Mouse (Mus musculus) E14TG2a.4 (cell line): ENCODE measurements around the gene Gpx6.

Source experiments
- H3K27me3 ChIP-seq: 2 replicates; pipeline ENCODE4 v1.6.1; 2014; ENCODE audit warnings: low read length, control low read depth; ENCODE audit not compliant: insufficient read depth
- H3K36me3 ChIP-seq: 2 replicates; pipeline ENCODE4 v1.6.1; 2014; ENCODE audit warnings: low read length, control low read depth; ENCODE audit not compliant: insufficient read depth
- H3K4me1 ChIP-seq: replicated peaks from 2 replicates; pipeline ENCODE4 v1.6.1; 2014; ENCODE audit warnings: low read depth, low read length, control low read depth
- H3K4me3 ChIP-seq: replicated peaks from 2 replicates; pipeline ENCODE4 v1.5.1; 2014; ENCODE audit warnings: mild to moderate bottlenecking, low read length
- H3K9me3 ChIP-seq: 2 replicates; pipeline ENCODE4 v1.6.1; 2014; ENCODE audit warnings: low read length, control low read depth
- CTCF ChIP-seq: conservative IDR thresholded peaks from 2 replicates; pipeline ENCODE4 v1.5.1; 2014; ENCODE audit warnings: low read length
- NANOG ChIP-seq: IDR thresholded peaks from 2 replicates; pipeline ENCODE4 v1.6.1; 2014; ENCODE audit warnings: borderline replicate concordance, low read length, mixed read lengths
- POU5F1 ChIP-seq: IDR thresholded peaks from 2 replicates; pipeline ENCODE4 v1.6.1; 2014; ENCODE audit warnings: low read length, borderline replicate concordance

Gene Gpx6

GRCm38 (mm10) chr13:21275815-21276550 lies 35.9 kb upstream of the Gpx6 start:
- Histone ChIP-seq H3K4me3 (peak overlapping the region; percentile 86), H3K4me1 (peaks cover 25% of the 10 kb centered on the region), H3K9me3 (no peaks in the 10 kb centered on the region), H3K36me3 (no peaks in the 10 kb centered on the region), H3K27me3 (peaks cover 23% of the 10 kb centered on the region)
- TF ChIP-seq NANOG (no peak), POU5F1 (no peak), CTCF (no peak)

GRCm38 (mm10) chr13:21276551-21276950 lies 35.4 kb upstream of the Gpx6 start:
- TF ChIP-seq CTCF, result no peak
- no peak for TF ChIP-seq NANOG
- no peak for TF ChIP-seq POU5F1
- H3K27me3 ChIP-seq, result peaks cover 20% of the 10 kb centered on the region
- H3K9me3 ChIP-seq, result no peaks in the 10 kb centered on the region
- H3K36me3 ChIP-seq, result no peaks in the 10 kb centered on the region
- H3K4me1 ChIP-seq, result peaks cover 25% of the 10 kb centered on the region
- peak overlapping the region; percentile 86 for H3K4me3 ChIP-seq

GRCm38 (mm10) chr13:21279076-21279475 lies 32.8 kb upstream of the Gpx6 start:
- H3K36me3 ChIP-seq, result no peaks in the 10 kb centered on the region
- peaks cover 25% of the 10 kb centered on the region for H3K4me1 ChIP-seq
- no peaks in the 10 kb centered on the region for H3K9me3 ChIP-seq
- peaks cover 12% of the 10 kb centered on the region for H3K27me3 ChIP-seq
- peak overlapping the region; percentile 80 for H3K4me3 ChIP-seq
- TF ChIP-seq POU5F1 (no peak), CTCF (no peak), NANOG (no peak)

- Histone ChIP-seq H3K36me3 (no peaks in the 10 kb centered on the region), H3K4me3 (peak overlapping the region; percentile 80), H3K4me1 (peaks cover 25% of the 10 kb centered on the region), H3K9me3 (no peaks in the 10 kb centered on the region), H3K27me3 (peaks cover 12% of the 10 kb centered on the region)
- TF ChIP-seq CTCF (no peak), POU5F1 (no peak), NANOG (no peak)
Measured at GRCm38 (mm10) chr13:21279559-21279958, 32.4 kb upstream of the Gpx6 start.

- Histone ChIP-seq H3K27me3 (peaks cover 5% of the 10 kb centered on the region; the same call in 1 of the 2 replicates), H3K9me3 (peaks cover under 1% of the 10 kb centered on the region; the same call in 1 of the 2 replicates), H3K4me3 (no peak within 1 kb of the TSS), H3K36me3 (no peaks in the 10 kb centered on the region), H3K4me1 (no peaks in the 10 kb centered on the region)
- TF ChIP-seq CTCF, result no peak
- TF ChIP-seq POU5F1, result no peak
- TF ChIP-seq NANOG, result no peak
Measured at GRCm38 (mm10) chr13:21292631-21293030, 19.3 kb upstream of the Gpx6 start, which contains the start of gene Gpx5. TSS of gene Gpx5 (minus strand) at chr13:21292731.

- Histone ChIP-seq H3K4me3 (no peak overlapping the region), H3K9me3 (peaks cover 6% of the 10 kb centered on the region; the same call in 1 of the 2 replicates), H3K36me3 (no peaks in the 10 kb centered on the region), H3K27me3 (no peaks in the 10 kb centered on the region), H3K4me1 (no peaks in the 10 kb centered on the region)
- TF ChIP-seq CTCF, result no peak
- no peak for TF ChIP-seq NANOG
- TF ChIP-seq POU5F1, result no peak
Measured at GRCm38 (mm10) chr13:21298557-21298956, 13.4 kb upstream of the Gpx6 start.

GRCm38 (mm10) chr13:21304483-21305066 lies 7.3 kb upstream of the Gpx6 start:
- TF ChIP-seq CTCF, result no peak
- no peak for TF ChIP-seq NANOG
- no peak for TF ChIP-seq POU5F1

GRCm38 (mm10) chr13:21309788-21310187 lies 2.1 kb upstream of the Gpx6 start:
- Histone ChIP-seq H3K27me3 (peaks cover 12% of the 10 kb centered on the region; the same call in 1 of the 2 replicates), H3K9me3 (no peaks in the 10 kb centered on the region), H3K4me1 (peaks cover 3% of the 10 kb centered on the region; the same call in 1 of the 2 replicates), H3K4me3 (no peak overlapping the region), H3K36me3 (no peaks in the 10 kb centered on the region)
- no peak for TF ChIP-seq NANOG
- TF ChIP-seq POU5F1, result no peak
- TF ChIP-seq CTCF, result no peak

More at GRCm38 (mm10) chr13:21304483-21305066, 7.3 kb upstream of the Gpx6 start:
- no peaks in the 10 kb centered on the region for H3K9me3 ChIP-seq
- no peak overlapping the region for H3K4me3 ChIP-seq
- H3K27me3 ChIP-seq, result peaks cover 7% of the 10 kb centered on the region; the same call in 1 of the 2 replicates
- H3K4me1 ChIP-seq, result no peaks in the 10 kb centered on the region
- no peaks in the 10 kb centered on the region for H3K36me3 ChIP-seq
